Mouse (Mus musculus): Measurements from ENCODE around the gene Cpne5. TPM values are rescaled to one million over a fixed set of nuclear protein-coding genes. Genes with fewer than 3 reads are reported as not detected.
"Not testable (repeated sequence)": the region's sequence is repeated elsewhere in the genome, so short reads cannot be mapped to it uniquely, and the experiment has no call there.

The Cpne5 gene
- polyA plus RNA-seq, 1 experiment from 2014 or later, result 15.0 TPM

DNA sequence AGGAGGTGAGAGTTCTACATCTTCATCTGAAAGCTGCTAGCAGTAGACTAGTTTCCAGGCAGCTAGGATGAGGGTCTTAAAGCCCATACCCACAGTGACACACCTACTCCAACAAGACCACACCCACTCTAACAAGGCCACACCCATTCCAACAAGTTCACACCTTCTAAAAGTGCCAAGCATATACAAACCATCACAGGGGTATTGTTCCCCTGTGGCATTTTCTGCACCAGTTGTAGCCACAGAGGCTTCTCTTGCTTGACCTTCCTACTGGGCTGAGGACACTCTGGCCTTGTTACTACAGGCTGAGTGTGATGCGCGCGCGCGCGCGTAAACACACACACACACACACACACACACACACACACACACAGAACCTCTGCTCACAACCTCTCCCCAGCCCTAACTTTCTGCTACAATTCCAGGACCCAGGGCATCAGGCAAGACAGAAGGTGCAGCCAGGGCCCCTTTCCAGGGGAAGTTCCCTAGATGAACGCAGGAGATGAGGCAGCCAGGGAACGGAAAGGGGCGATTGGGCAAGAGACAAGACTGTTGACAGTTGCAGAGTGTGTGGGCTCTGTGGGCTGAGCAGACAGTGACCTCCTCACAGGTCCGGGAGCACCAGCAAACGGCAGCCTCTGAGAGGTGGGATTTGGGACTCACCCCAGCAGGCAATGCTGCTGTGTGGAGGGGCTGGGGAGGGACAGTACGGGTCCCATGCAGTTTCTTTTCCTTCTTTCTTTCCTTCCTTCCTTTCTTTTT, 124.2 kb downstream of the Cpne5 start, which contains the start of gene Rab44:
Gene Rab44 (plus strand): TSS at position 555 of the 762 bp plus-strand sequence.
- no peaks in the 10 kb centered on the region for H3K4me1 ChIP-seq (ENCODE audit: control insufficient read depth, insufficient read depth, low read length)
- 82% methylated on average over 13 of the region's 13 CpGs for WGBS
- H3K27me3 ChIP-seq (ENCODE audit: control insufficient read depth, insufficient read depth, low read length), result no peaks in the 10 kb centered on the region
- H3K9me3 ChIP-seq (ENCODE audit: control insufficient read depth, low read depth, low read length), result no peaks in the 10 kb centered on the region
- H3K4me2 ChIP-seq (replicated peaks; ENCODE audit: low read depth, low read length), result no peak within 1 kb of the TSS
- no peak within 1 kb of the TSS for H3K9ac ChIP-seq (replicated peaks; ENCODE audit: low read depth, low read length)
- ATAC-seq (ENCODE audit: insufficient number of reproducible peaks, insufficient read depth, low FRiP score, low read depth), result no peak
- no peak within 1 kb of the TSS for H3K4me3 ChIP-seq (ENCODE audit: low read depth, low read length)
- H3K36me3 ChIP-seq (ENCODE audit: control insufficient read depth, insufficient read depth, low read length), result no peaks in the 10 kb centered on the region
- H3K27ac ChIP-seq (ENCODE audit: low read length), result no peak within 1 kb of the TSS

DNA sequence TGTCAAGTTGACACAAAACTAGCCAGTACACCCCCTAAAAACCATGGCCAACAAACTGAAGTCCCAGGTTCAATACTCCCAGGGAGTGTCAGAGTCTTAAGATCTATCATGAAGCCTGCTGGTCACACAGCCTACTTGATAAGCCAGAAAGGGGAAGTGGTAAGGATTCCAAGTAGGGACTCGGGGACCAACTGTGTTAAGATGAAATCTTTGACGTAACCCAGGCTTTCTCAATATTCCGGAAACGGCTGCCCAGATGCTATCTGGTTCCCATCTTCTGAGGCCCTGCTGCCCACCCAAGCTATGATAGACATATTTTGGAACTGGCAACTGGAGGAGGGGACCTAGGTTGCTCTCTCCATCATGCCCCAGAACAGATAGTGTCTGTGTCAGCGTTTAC, 126.6 kb downstream of the Cpne5 start:
- Histone ChIP-seq H3K9ac (replicated peaks; ENCODE audit: low read depth, low read length) (no peak overlapping the region), H3K4me1 (ENCODE audit: control insufficient read depth, insufficient read depth, low read length) (no peaks in the 10 kb centered on the region), H3K9me3 (ENCODE audit: control insufficient read depth, low read depth, low read length) (no peaks in the 10 kb centered on the region), H3K27me3 (ENCODE audit: control insufficient read depth, insufficient read depth, low read length) (no peaks in the 10 kb centered on the region), H3K36me3 (ENCODE audit: control insufficient read depth, insufficient read depth, low read length) (no peaks in the 10 kb centered on the region), H3K27ac (ENCODE audit: low read length) (no peak overlapping the region), H3K4me3 (ENCODE audit: low read depth, low read length) (no peak overlapping the region), H3K4me2 (replicated peaks; ENCODE audit: low read depth, low read length) (no peak overlapping the region)
- ATAC-seq (ENCODE audit: insufficient number of reproducible peaks, insufficient read depth, low FRiP score, low read depth), result no peak
- WGBS, result 78% methylated on average over 5 of the region's 5 CpGs

DNA sequence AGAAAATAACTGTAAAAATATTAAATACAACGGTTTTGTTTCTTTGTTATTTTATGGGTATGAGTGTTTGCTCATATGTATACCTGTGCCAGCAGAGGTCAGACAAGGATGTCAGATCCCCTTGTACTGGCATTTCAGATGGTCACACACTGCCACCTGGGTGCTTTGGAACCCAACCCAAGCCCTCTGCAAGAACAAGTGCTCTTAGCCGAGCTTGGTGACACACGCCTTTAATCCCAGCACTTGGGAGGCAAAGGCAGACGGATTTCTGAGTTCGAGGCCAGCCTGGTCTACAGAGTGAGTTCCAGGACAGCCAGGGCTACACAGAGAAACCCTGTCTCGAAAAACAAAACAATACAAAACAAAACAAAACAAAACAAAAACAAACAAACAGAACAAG, 127.6 kb downstream of the Cpne5 start:
- ATAC-seq (ENCODE audit: insufficient number of reproducible peaks, insufficient read depth, low FRiP score, low read depth), result not testable (repeated sequence)

More for the DNA sequence above, 127.6 kb downstream of the Cpne5 start:
- H3K4me1 ChIP-seq (ENCODE audit: control insufficient read depth, insufficient read depth, low read length); H3K27ac ChIP-seq (ENCODE audit: low read length); H3K4me3 ChIP-seq (ENCODE audit: low read depth, low read length); H3K36me3 ChIP-seq (ENCODE audit: control insufficient read depth, insufficient read depth, low read length); H3K27me3 ChIP-seq (ENCODE audit: control insufficient read depth, insufficient read depth, low read length); H3K9me3 ChIP-seq (ENCODE audit: control insufficient read depth, low read depth, low read length); H3K4me2 ChIP-seq (replicated peaks; ENCODE audit: low read depth, low read length); H3K9ac ChIP-seq (replicated peaks; ENCODE audit: low read depth, low read length): not testable (repeated sequence)
- WGBS, result 81% methylated on average over 6 of the region's 6 CpGs

Other genes with a start within 250 kb of the Cpne5 start
- 110 and 121 TPM in 2 replicates for gene Stk38, start 230.2 kb downstream of the Cpne5 start, polyA plus RNA-seq (2014; fragmentation: Nextera tagmentation; extraction: Ambion mirVana)
- gene Srsf3, start 205.5 kb downstream of the Cpne5 start, polyA plus RNA-seq (2014; fragmentation: Nextera tagmentation; extraction: Ambion mirVana), result 593 and 674 TPM in 2 replicates
- 62.0 and 62.6 TPM in 2 replicates for gene Cdkn1a, start 147.2 kb downstream of the Cpne5 start, polyA plus RNA-seq (2014; fragmentation: Nextera tagmentation; extraction: Ambion mirVana)
- 0.39 and 0.97 TPM in 2 replicates for gene Rab44, start 124.0 kb downstream of the Cpne5 start, polyA plus RNA-seq (2014; fragmentation: Nextera tagmentation; extraction: Ambion mirVana)
- gene Ppil1, start 26.0 kb upstream of the Cpne5 start, polyA plus RNA-seq (2014; fragmentation: Nextera tagmentation; extraction: Ambion mirVana), result 134 and 137 TPM in 2 replicates
- gene BC004004, start 30.6 kb upstream of the Cpne5 start, polyA plus RNA-seq (2014; fragmentation: Nextera tagmentation; extraction: Ambion mirVana), result 79.5 and 80.8 TPM in 2 replicates
- 0.13 and 0.41 TPM in 2 replicates for gene Pi16, start 79.5 kb upstream of the Cpne5 start, polyA plus RNA-seq (2014; fragmentation: Nextera tagmentation; extraction: Ambion mirVana)
- 287 and 333 TPM in 2 replicates for gene Mtch1, start 109.8 kb upstream of the Cpne5 start, polyA plus RNA-seq (2014; fragmentation: Nextera tagmentation; extraction: Ambion mirVana)
- 8.4 and 11.5 TPM in 2 replicates for gene Fgd2, start 122.7 kb upstream of the Cpne5 start, polyA plus RNA-seq (2014; fragmentation: Nextera tagmentation; extraction: Ambion mirVana)

All from stomach, embryonic 14.5 days (tissue).